Comparison of ENCODE assay signal across 13 mouse cellular contexts in the genomic region with DNA sequence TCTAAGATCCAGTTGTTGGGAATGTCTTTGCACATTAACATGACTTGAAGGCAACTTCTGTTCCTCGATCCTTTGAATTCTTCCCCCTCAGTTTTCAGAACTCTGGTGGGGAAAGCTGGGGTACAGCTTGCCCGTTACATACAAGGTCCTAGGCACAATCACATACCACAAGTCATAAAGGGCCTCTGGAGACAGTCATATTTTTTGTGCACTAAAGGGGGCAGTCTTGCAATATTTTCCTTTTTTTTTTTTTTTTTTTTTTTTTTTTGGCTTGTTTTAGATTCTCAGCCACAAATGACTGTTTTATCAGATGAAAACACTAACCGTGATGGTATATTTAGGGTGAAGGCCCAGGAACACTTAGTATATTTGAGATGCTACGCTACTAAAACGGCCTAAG. TPM values are rescaled to one million over a fixed set of nuclear protein-coding genes. Genes with fewer than 3 reads are reported as not detected.
DNase-seq lines count a peak whose midpoint lies in the region; ATAC-seq and TF ChIP-seq lines count a peak whose summit lies in the region.
"Had no signal": no experiment of that assay in that cellular context is flagged by ENCODE, and none has a peak within 500 bp of the region (broad histone marks: within the 10 kb centered on the region; RNA-seq: fewer than 3 reads in every experiment).

No protein-coding gene starts in this region.

- TF ChIP-seq POLR2A in lung, adult 2 months (IDR thresholded peaks at IDR 0.05; ENCODE audit: borderline replicate concordance, extremely low read depth, low read depth, low read length): no peak

- H3K27me3 ChIP-seq in heart, postnatal 0 days (ENCODE audit: control insufficient read depth, insufficient read depth, low read length): no peaks in the 10 kb centered on the region
- no peaks in the 10 kb centered on the region for H3K27me3 ChIP-seq in lung, embryonic 15.5 days
- no peaks in the 10 kb centered on the region for H3K27me3 ChIP-seq in stomach, postnatal 0 days (ENCODE audit: control insufficient read depth, insufficient read depth, low read length)

- H3K4me2 ChIP-seq in heart, postnatal 0 days (ENCODE audit: low read depth, low read length): no peak overlapping the region
- no peak overlapping the region for H3K4me2 ChIP-seq in lung, embryonic 15.5 days
- H3K4me2 ChIP-seq in stomach, postnatal 0 days (replicated peaks; ENCODE audit: low read depth): no peak overlapping the region

- no peak for DNase-seq in heart, postnatal 0 days (ENCODE audit: low spot score)
- DNase-seq in heart, postnatal 14 days: no peak
- no peak for DNase-seq in lung, adult 2 months
- DNase-seq in adipocyte (ENCODE audit: low spot score): peak; percentile 46
- no peak for DNase-seq in stomach, postnatal 0 days (ENCODE audit: low spot score)
- no peak for DNase-seq in layer of hippocampus, adult 11-12 months (ENCODE audit: low spot score)
- no peak for DNase-seq in adrenal gland, adult 2 months
- DNase-seq: gastrocnemius, postnatal 10 days; kidney, postnatal 25 days; thymus, adult 2 months had no signal

- H3K4me1 ChIP-seq in heart, postnatal 0 days (ENCODE audit: control insufficient read depth, insufficient read depth): peaks cover 5% of the 10 kb centered on the region; the same call in 1 of the 2 replicates
- H3K4me1 ChIP-seq in lung, embryonic 15.5 days: peaks cover 8% of the 10 kb centered on the region; the same call in 1 of the 2 replicates
- H3K4me1 ChIP-seq in lung, adult 2 months (ENCODE audit: control insufficient read depth, insufficient read depth, low read length): peaks cover 4% of the 10 kb centered on the region
- no peaks in the 10 kb centered on the region for H3K4me1 ChIP-seq in stomach, postnatal 0 days (replicated peaks; ENCODE audit: control insufficient read depth, insufficient read depth)

- H3K9ac ChIP-seq in heart, postnatal 0 days (replicated peaks; ENCODE audit: low read depth, low read length): no peak overlapping the region
- no peak overlapping the region for H3K9ac ChIP-seq in lung, embryonic 15.5 days
- no peak overlapping the region for H3K9ac ChIP-seq in stomach, postnatal 0 days (ENCODE audit: low read length)
- H3K9ac ChIP-seq: liver, embryonic 14.5 days had no signal

- no peak overlapping the region for H3K4me3 ChIP-seq in heart, postnatal 0 days (ENCODE audit: low read depth, low read length)
- H3K4me3 ChIP-seq in lung, embryonic 15.5 days: no peak overlapping the region
- no peak overlapping the region for H3K4me3 ChIP-seq in lung, adult 2 months (replicated peaks; ENCODE audit: extremely low read depth, low read depth, low read length)
- H3K4me3 ChIP-seq in stomach, postnatal 0 days (ENCODE audit: low read depth, low read length): no peak overlapping the region

- WGBS in heart, postnatal 0 days: 56% methylated on average over 5 of the region's 5 CpGs
- WGBS in lung, embryonic 15.5 days: 53% methylated on average over 5 of the region's 5 CpGs
- 41% methylated on average over 5 of the region's 5 CpGs for whole genome bisulfite sequencing in lung, adult 2 months
- WGBS in stomach, postnatal 0 days: 64% methylated on average over 5 of the region's 5 CpGs

- H3K9me3 ChIP-seq in heart, postnatal 0 days (replicated peaks; ENCODE audit: control insufficient read depth, low read length): no peaks in the 10 kb centered on the region
- no peaks in the 10 kb centered on the region for H3K9me3 ChIP-seq in lung, embryonic 15.5 days
- H3K9me3 ChIP-seq in stomach, postnatal 0 days (ENCODE audit: control insufficient read depth, low read length): no peaks in the 10 kb centered on the region

- TF ChIP-seq CTCF in heart, postnatal 0 days (IDR thresholded peaks at IDR 0.05; ENCODE audit: low read depth): no peak
- TF ChIP-seq CTCF in lung, adult 2 months (IDR thresholded peaks at IDR 0.05; ENCODE audit: insufficient read depth, low read length): no peak
- TF ChIP-seq CTCF in stomach, postnatal 0 days (IDR thresholded peaks at IDR 0.05; ENCODE audit: low read depth): peak; percentile 61

- no peaks in the 10 kb centered on the region for H3K36me3 ChIP-seq in heart, postnatal 0 days (replicated peaks; ENCODE audit: control insufficient read depth, insufficient read depth, low read length)
- no peaks in the 10 kb centered on the region for H3K36me3 ChIP-seq in lung, embryonic 15.5 days
- H3K36me3 ChIP-seq in stomach, postnatal 0 days (ENCODE audit: control insufficient read depth, insufficient read depth, low read length): no peaks in the 10 kb centered on the region

- ATAC-seq in heart, postnatal 0 days (ENCODE audit: insufficient read depth, low read depth): no peak
- no peak for ATAC-seq in lung, embryonic 15.5 days (ENCODE audit: borderline replicate concordance, extremely low read depth, low FRiP score, low TSS enrichment)
- ATAC-seq in stomach, postnatal 0 days (ENCODE audit: low FRiP score, low TSS enrichment): no peak

- 0 out of 2 replicates have a peak overlapping the region, but pooled peaks have one; percentile 34 for H3K27ac ChIP-seq in heart, postnatal 0 days (ENCODE audit: low read depth)
- H3K27ac ChIP-seq in lung, embryonic 15.5 days: 0 out of 2 replicates have a peak overlapping the region, but pooled peaks have one; percentile 12
- H3K27ac ChIP-seq in stomach, postnatal 0 days (replicated peaks): no peak overlapping the region
- H3K27ac ChIP-seq: liver, embryonic 14.5 days had no signal

- intact Hi-C loops in heart, postnatal 14 days (cut with DNase I): no loop called here

- TF ChIP-seq EP300 in heart, postnatal 0 days (IDR thresholded peaks at IDR 0.05; ENCODE audit: low read depth): no peak
- TF ChIP-seq EP300 in stomach, postnatal 0 days (optimal IDR thresholded peaks at IDR 0.05): no peak

RNA-seq across cellular contexts. Expression of a gene that starts 18.0 kb away (rescaled TPM):
- 12.9 and 19.8 TPM in 2 replicates for total RNA-seq in heart, postnatal 0 days (2014; rRNA removed; ENCODE audit: low replicate concordance)
- polyA plus RNA-seq in heart, postnatal 0 days (2015; fragmentation: Nextera tagmentation; extraction: Ambion mirVana): 37.8 and 42.3 TPM in 2 replicates
- total RNA-seq in heart, postnatal 14 days (2021): 10 to 100 TPM; 47.7 to 50.1 TPM
- 63.3 and 63.6 TPM in 2 replicates for polyA plus RNA-seq in lung, embryonic 15.5 days (2015; fragmentation: Nextera tagmentation; extraction: Ambion mirVana)
- 785 and 816 TPM in 2 replicates for polyA plus RNA-seq in lung, adult 2 months (2012; rRNA removed)
- 89.9 and 99.8 TPM in 2 replicates for polyA plus RNA-seq in stomach, postnatal 0 days (2015; fragmentation: Nextera tagmentation; extraction: Ambion mirVana)
- total RNA-seq in adrenal gland, adult 2 months (2021): 10 to 100 TPM; 26.2 to 37.5 TPM
- 50.8 and 65.2 TPM in 2 replicates for polyA plus RNA-seq in adrenal gland, adult 2 months (2012; rRNA removed)

RNA-seq across cellular contexts. Expression of a gene that starts 39.9 kb away (rescaled TPM):
- 0.23 TPM in 1 of 2 replicates, not detected in the other for total RNA-seq in heart, postnatal 0 days (2014; rRNA removed; ENCODE audit: low replicate concordance)
- polyA plus RNA-seq in heart, postnatal 0 days (2015; fragmentation: Nextera tagmentation; extraction: Ambion mirVana): 0.36 and 0.56 TPM in 2 replicates
- under 1 TPM; 0.68 to 0.86 TPM for total RNA-seq in heart, postnatal 14 days (2021)
- polyA plus RNA-seq in lung, embryonic 15.5 days (2015; fragmentation: Nextera tagmentation; extraction: Ambion mirVana): 0.43 and 0.67 TPM in 2 replicates
- 5.5 and 7.5 TPM in 2 replicates for polyA plus RNA-seq in lung, adult 2 months (2012; rRNA removed)
- polyA plus RNA-seq in stomach, postnatal 0 days (2015; fragmentation: Nextera tagmentation; extraction: Ambion mirVana): 0.08 and 0.19 TPM in 2 replicates
- total RNA-seq in adrenal gland, adult 2 months (2021): 1 to 10 TPM; 2.7 to 3.0 TPM
- polyA plus RNA-seq in adrenal gland, adult 2 months (2012; rRNA removed): 1.3 and 1.5 TPM in 2 replicates

RNA-seq across cellular contexts. Expression of a gene that starts 40.0 kb away (rescaled TPM):
- not detected in 2 replicates for total RNA-seq in heart, postnatal 0 days (2014; rRNA removed; ENCODE audit: low replicate concordance)
- polyA plus RNA-seq in heart, postnatal 0 days (2015; fragmentation: Nextera tagmentation; extraction: Ambion mirVana): not detected in 2 replicates
- not detected for total RNA-seq in heart, postnatal 14 days (2021)
- not detected in 2 replicates for polyA plus RNA-seq in lung, embryonic 15.5 days (2015; fragmentation: Nextera tagmentation; extraction: Ambion mirVana)
- 0.27 and 0.32 TPM in 2 replicates for polyA plus RNA-seq in lung, adult 2 months (2012; rRNA removed)
- not detected in 2 replicates for polyA plus RNA-seq in stomach, postnatal 0 days (2015; fragmentation: Nextera tagmentation; extraction: Ambion mirVana)
- total RNA-seq in adrenal gland, adult 2 months (2021): not detected
- 0.03 and 0.11 TPM in 2 replicates for polyA plus RNA-seq in adrenal gland, adult 2 months (2012; rRNA removed)
- total RNA-seq: left cerebral cortex, adult 8-10 months had no signal
- polyA plus RNA-seq: liver, embryonic 14.5 days had no signal

RNA-seq across cellular contexts. Expression of a gene that starts 43.4 kb away (rescaled TPM):
- total RNA-seq in heart, postnatal 0 days (2014; rRNA removed; ENCODE audit: low replicate concordance): 37.8 and 56.2 TPM in 2 replicates
- 19.1 TPM in 2 replicates for polyA plus RNA-seq in heart, postnatal 0 days (2015; fragmentation: Nextera tagmentation; extraction: Ambion mirVana)
- total RNA-seq in heart, postnatal 14 days (2021): 10 to 100 TPM; 14.9 to 16.3 TPM
- 44.0 and 50.9 TPM in 2 replicates for polyA plus RNA-seq in lung, embryonic 15.5 days (2015; fragmentation: Nextera tagmentation; extraction: Ambion mirVana)
- 130 and 133 TPM in 2 replicates for polyA plus RNA-seq in lung, adult 2 months (2012; rRNA removed)
- polyA plus RNA-seq in stomach, postnatal 0 days (2015; fragmentation: Nextera tagmentation; extraction: Ambion mirVana): 15.6 and 17.2 TPM in 2 replicates
- total RNA-seq in adrenal gland, adult 2 months (2021): 10 to 100 TPM; 13.8 to 19.2 TPM
- polyA plus RNA-seq in adrenal gland, adult 2 months (2012; rRNA removed): 53.3 and 62.5 TPM in 2 replicates
